Mouse (Mus musculus): ENCODE measurements around the gene Gtf2a1.

- no peak for TF ChIP-seq CTCF (IDR thresholded peaks at IDR 0.05; ENCODE audit: low read depth)
- no peak for TF ChIP-seq EP300 (IDR thresholded peaks at IDR 0.05; ENCODE audit: low read depth)
Observed at GRCm38 (mm10) chr12:91606651-91607050, 16.4 kb upstream of the Gtf2a1 start.

Data from heart, postnatal 0 days (tissue).